Mouse (Mus musculus): ENCODE measurements at regions not wholly inside any gene's neighbourhood (a gene's known extent, or its start where the extent isn't known, plus 50 kb on each side); places are given as distances from the start of the nearest gene placed in this dataset.

DNA sequence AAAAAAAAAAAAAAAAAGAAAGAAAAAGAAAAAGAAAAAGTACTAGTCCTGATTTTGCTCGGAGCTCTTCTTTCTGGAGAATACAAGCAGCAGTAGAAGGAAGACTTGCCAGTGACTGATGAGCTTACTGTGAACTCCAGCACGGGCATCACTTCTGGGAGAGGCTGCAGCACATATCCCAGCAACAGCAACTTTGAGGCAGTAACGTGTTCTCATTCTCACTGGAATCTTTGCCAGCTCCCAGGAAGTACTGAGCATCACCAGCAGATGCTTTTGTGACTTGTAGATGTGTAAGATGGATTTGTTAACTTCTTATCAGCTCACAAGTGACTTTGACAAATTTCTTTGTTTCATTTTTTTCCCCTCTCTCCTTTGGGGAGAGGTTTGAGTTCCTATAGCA lies 1349.4 kb upstream of the Lrrc6 start:
- no peak for TF ChIP-seq CTCF (IDR thresholded peaks at IDR 0.05; ENCODE audit: insufficient read depth, low read depth, low read length)
- TF ChIP-seq POLR2A (IDR thresholded peaks at IDR 0.05; ENCODE audit: insufficient read depth, low read depth, low read length), result no peak
